Comparison of ENCODE assay signal across 16 mouse cellular contexts in the genomic region with DNA sequence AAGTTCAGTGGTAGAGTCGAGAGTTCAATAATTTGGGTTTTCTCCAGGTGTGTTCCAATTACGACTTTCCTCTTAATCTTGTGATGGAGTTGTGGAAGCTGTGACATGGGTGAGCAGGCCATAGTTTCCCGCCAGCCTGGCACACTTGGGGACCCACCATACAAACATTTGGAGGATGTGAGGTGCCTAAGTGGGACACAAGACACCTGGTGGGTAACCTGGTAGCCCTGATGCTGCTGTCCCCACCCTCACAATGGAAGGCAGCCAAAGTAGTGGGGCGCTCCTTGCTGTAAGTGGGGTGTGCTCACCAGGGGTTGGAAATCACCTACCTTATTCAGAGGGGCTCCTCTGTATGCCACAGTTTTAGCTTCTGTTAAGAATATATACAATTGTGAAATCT. TPM values are rescaled to one million over a fixed set of nuclear protein-coding genes. Genes with fewer than 3 reads are reported as not detected.
DNase-seq lines count a peak whose midpoint lies in the region.
"Had no signal": no experiment of that assay in that cellular context is flagged by ENCODE, and none has a peak within 500 bp of the region (broad histone marks: within the 10 kb centered on the region; RNA-seq: fewer than 3 reads in every experiment).

No protein-coding gene starts in this region.

- intact Hi-C loops in heart, postnatal 36 days (cut with DNase I) = no loop called here

- peak; percentile 87 for DNase-seq in heart, adult 11 months
- no peak for DNase-seq in heart, postnatal 36 days
- DNase-seq in testis, postnatal 10 days (ENCODE audit: low spot score) = peak; percentile 33
- DNase-seq in testis, postnatal 14 days (ENCODE audit: low spot score) = no peak
- DNase-seq: adrenal gland, adult 2 months; adrenal gland, adult 8-10 months; adrenal gland, postnatal 10 days; adrenal gland, postnatal 14 days; adrenal gland, postnatal 25 days; adrenal gland, postnatal 36 days; B cell, adult 2 months; cerebellum, adult 11 months; cerebellum, adult 11-12 months; cerebellum, adult 18-20 months had no signal

RNA-seq across cellular contexts. Expression of a gene that starts 32.3 kb away (rescaled TPM):
- not detected for total RNA-seq in heart, postnatal 36 days (2021)
- total RNA-seq: adrenal gland, adult 18-20 months; adrenal gland, adult 2 months; adrenal gland, adult 8-10 months; adrenal gland, postnatal 14 days; adrenal gland, postnatal 36 days; MEL had no signal

Comparison
In these comparisons a context has a peak if more than half of its experiments do, and no peak if none do; other contexts are left out.
1. DNase-seq: peak in heart, adult 11 months (single experiment) and testis, postnatal 10 days (single experiment); none in heart, postnatal 36 days (0 of 2) and testis, postnatal 14 days (single experiment).